Mouse (Mus musculus): ENCODE measurements around the gene Sntn.

Sntn gene

GRCm38 (mm10) chr14:13670576-13670975, at the start of gene Sntn:
Gene Sntn (plus strand): TSS chr14:13670876.
- no peak for DNase-seq (ENCODE audit: low read depth, low spot score)

DNA sequence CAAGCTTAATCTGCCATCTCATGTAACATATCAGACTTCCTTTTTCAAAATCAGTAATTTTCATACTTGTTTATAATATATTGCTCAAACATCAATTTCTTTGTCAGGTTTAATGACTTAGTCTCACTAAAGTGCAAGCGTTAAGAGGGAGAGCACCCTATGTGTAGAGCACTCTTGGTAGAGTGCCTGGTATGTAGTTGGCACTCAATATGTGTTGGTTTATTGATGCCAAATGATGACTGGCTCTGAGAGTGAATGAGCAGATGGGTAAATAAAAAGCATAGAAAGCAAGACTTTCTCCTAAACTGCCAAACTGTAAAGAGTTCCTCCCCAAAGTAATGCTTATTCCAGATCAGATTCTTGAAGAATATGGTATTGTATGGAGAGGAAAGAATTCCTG, 20.8 kb upstream of the Sntn start:
- DNase-seq (ENCODE audit: low read depth, low spot score) = peak; percentile 57

DNA sequence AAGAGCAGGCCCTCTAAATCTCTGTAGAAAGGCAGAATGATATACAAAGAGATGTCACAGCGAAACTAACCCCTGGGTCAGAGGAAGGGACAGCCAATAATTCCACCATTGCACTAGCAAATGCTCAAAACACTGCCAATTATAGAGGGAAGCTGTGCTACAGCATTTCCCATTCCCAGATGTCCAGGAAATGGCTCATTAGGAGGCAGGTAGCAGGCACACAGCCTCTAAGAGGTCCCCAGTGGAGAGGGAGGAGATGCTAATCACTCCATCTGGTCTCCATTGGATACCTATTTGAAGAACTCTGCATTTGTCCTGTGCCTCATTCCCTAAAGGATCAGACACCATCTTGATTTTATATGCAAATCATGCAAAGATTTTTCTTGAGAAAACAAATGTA, 19.6 kb upstream of the Sntn start:
- no peak for DNase-seq (ENCODE audit: low read depth, low spot score)

- peak; percentile 64 for DNase-seq (ENCODE audit: low read depth, low spot score)
These were observed 19.0 kb upstream of the Sntn start for GRCm38 (mm10) chr14:13651541-13652298.

DNA sequence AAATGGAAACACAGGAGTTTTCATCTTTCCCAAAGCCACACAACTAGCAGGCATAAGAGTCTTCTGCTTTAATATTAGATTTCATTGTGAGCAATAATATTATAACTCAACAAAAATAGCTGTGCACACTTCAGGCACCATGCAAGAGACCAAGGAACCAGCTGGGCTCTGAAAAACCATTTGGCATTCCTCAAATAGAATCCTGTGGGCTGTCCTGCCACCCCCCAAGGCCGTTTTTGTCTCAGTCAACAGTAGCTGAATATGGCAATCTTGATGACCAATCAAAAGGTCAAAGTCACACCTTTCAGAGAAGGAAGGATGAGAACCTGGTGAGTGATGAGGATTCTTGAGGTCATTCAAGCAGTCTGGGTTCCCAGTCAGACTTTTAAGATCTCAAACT, 16.0 kb downstream of the Sntn start:
- DNase-seq (ENCODE audit: low read depth, low spot score) = no peak

GRCm38 (mm10) chr14:13690426-13690825, 19.8 kb downstream of the Sntn start:
- DNase-seq (ENCODE audit: low read depth, low spot score) = no peak

GRCm38 (mm10) chr14:13732263-13732662, 61.6 kb downstream of the Sntn start:
- no peak for DNase-seq (ENCODE audit: low read depth, low spot score)
